Mouse (Mus musculus) bone marrow, adult 2 months (tissue): Measurements from ENCODE around the gene Dock1. TPM values are rescaled to one million over a fixed set of nuclear protein-coding genes. Genes with fewer than 3 reads are reported as not detected.

Experiments used
- H3K27ac ChIP-seq: fragments of 200-500 bp; 2 replicates; pipeline ENCODE4 v1.5.1; 2012; ENCODE audit warnings: low read depth, mild to moderate bottlenecking, control low read depth, inconsistent platforms, low read length; ENCODE audit not compliant: control insufficient read depth, poor library complexity, insufficient read depth
- H3K4me1 ChIP-seq: fragments of 200-500 bp; 2 replicates; pipeline ENCODE4 v1.6.1; 2011; ENCODE audit warnings: low read length; ENCODE audit not compliant: control insufficient read depth, insufficient read depth
- H3K4me3 ChIP-seq: fragments of 200-500 bp; replicated peaks from 2 replicates; pipeline ENCODE3; 2011; ENCODE audit warnings: mild to moderate bottlenecking, low read depth, low read length, control low read depth; ENCODE audit not compliant: control insufficient read depth
- CTCF ChIP-seq: fragments of 200-500 bp; IDR thresholded peaks from 2 replicates; pipeline ENCODE4 v1.5.1; 2011; ENCODE audit warnings: low read length, control low read depth; ENCODE audit not compliant: control insufficient read depth, insufficient read depth
- POLR2A ChIP-seq: fragments of 200-500 bp; IDR thresholded peaks from 2 replicates; pipeline ENCODE4 v1.6.1; 2011; ENCODE audit warnings: low read depth, mild to moderate bottlenecking, control low read depth, low read length, borderline replicate concordance; ENCODE audit not compliant: control insufficient read depth
- WGBS: fragments of 180-500 bp; shearing (Covaris S2); methylation state at CpG from one replicate; pipeline ENCODE4 v1.1.7; 2018; 5-methylcytosine and 5-hydroxymethylcytosine counted together
- polyA plus RNA-seq: library from polyadenylated mRNA; stranded (reverse); fragments of >200 nt; gene quantifications from 2 replicates; pipeline ENCODE4 v1.2.4, GENCODE M21; 2011; ENCODE audit warnings: low replicate concordance; ENCODE audit not compliant: missing spikeins, insufficient read depth, insufficient read length

Dock1 gene
- polyA plus RNA-seq, 1 experiment, result 9.2 TPM

DNA sequence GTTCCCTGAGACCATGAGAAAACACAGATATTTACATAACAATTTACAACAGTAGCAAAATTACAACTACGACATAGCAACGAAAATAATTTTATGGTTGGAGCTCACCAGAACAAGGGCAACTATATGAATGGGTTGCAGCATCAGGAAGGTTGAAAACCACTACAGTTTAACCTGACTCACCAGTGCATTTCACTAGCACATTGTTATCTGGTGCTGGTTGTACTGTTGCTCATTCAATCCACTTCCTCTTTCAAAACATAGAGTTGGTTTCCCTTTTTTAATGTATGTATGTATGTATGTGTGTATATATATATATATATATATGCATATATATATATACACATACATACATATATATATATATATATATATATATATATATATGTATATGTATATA lies 138.0 kb downstream of the Dock1 start:
- H3K27ac ChIP-seq, result no peak overlapping the region
- 29% methylated on average over 2 of the region's 2 CpGs for WGBS
- H3K4me3 ChIP-seq, result no peak overlapping the region
- H3K4me1 ChIP-seq, result no peaks in the 10 kb centered on the region
- TF ChIP-seq POLR2A (no peak), CTCF (no peak)

DNA sequence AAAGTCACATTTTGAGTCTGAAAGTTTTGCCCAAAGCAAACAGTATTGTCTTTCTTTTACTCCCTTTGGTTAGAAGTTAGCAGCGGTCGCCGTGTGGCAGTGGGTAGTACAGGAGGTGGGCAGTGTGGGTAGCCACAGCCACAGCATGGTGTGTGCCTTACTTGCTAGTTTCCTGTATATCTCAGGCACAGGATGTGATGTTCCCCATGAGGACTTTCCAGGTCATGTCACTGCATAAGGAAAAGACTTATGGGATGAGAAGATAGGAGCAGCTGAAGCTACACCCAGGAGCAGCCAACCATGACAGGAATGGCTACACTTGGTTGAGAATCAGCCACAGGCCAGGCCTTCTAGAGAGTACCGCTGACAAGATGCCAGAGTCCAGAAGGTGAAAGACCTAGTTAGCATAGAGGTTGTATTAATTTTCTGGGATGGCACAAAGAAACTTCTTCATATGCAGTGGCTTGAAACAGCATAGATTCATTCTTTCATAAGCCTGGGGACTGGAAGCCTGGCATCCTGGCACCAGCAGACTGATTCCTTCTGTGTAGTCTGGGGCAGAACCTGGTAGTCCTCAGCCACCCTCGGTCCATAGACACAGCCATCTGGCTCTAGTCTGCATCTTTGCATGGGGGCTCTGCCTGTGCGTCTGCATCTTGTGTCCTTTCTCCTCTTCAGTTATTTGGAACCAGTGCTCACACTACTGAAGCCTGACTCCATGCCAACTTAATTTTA lies 139.0 kb downstream of the Dock1 start:
- no peak overlapping the region for H3K4me3 ChIP-seq
- WGBS, result 66% methylated on average over 6 of the region's 6 CpGs
- H3K27ac ChIP-seq, result no peak overlapping the region
- no peaks in the 10 kb centered on the region for H3K4me1 ChIP-seq
- TF ChIP-seq POLR2A, result no peak
- TF ChIP-seq CTCF, result no peak

DNA sequence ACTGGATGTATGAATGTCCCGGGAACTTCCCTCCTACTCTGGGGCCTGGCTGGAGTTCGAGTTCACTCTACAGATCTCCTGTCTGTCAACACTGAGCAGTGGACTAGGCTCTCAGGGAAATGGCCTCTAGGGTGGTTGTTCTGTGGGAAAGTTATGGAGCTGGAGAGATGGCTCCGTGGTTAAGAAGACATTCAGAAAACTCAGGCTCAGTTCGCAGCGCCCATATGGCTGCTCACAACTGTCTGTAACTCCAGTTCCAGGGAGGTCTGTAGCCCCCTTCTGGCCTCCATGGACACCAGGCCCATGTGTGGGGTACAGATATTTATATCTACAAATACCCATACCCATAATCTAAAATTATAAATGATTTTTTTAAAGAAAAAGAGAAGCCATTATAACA lies 148.0 kb downstream of the Dock1 start:
- 83% methylated on average over 5 of the region's 5 CpGs for WGBS
- H3K4me1 ChIP-seq, result no peaks in the 10 kb centered on the region
- TF ChIP-seq POLR2A (no peak), CTCF (no peak)
- H3K27ac ChIP-seq, result no peak overlapping the region
- no peak overlapping the region for H3K4me3 ChIP-seq

DNA sequence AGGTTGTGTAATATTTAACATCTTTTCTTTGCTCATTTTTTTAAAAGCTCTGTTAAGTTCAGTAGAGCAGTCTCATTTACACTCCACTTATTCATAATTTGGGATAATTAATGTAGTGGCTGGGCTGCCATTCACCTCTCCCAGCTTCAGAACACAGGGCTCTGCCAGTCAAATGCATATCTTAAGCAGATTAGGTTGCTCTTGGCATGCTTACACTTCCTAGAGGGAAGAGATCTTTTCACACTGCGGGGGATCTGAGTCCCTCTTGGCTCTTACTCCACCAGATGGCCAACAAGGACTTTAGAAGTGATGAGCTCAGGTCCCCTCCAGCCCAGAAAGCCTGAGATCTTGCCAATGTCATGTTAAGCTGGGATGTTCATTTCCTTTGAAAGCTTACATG lies 150.8 kb downstream of the Dock1 start:
- no peak overlapping the region for H3K27ac ChIP-seq
- TF ChIP-seq POLR2A (no peak), CTCF (no peak)
- WGBS, result 77% methylated on average over 1 of the region's 1 CpGs
- no peaks in the 10 kb centered on the region for H3K4me1 ChIP-seq
- no peak overlapping the region for H3K4me3 ChIP-seq

DNA sequence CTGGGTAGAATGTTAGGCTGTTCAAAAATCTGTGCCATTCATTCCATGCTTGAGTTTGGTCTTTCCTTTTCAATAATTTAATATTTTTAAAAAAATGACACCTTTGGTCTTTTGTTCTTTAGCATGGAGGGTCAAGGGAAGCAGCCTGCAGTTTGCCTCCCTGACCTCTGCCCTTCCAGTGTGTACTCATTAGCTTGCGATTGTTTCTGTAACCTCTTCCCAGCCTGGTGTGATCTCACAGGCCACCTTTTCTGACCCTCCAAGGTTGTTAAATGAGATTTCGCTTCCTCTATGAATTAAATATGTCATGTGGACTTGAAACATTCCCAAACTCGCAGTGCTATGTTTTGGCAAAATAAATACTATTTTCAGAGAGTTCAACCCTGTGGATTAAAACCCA lies 151.6 kb downstream of the Dock1 start:
- TF ChIP-seq CTCF, result no peak
- no peak for TF ChIP-seq POLR2A
- Histone ChIP-seq H3K27ac (no peak overlapping the region), H3K4me3 (no peak overlapping the region), H3K4me1 (no peaks in the 10 kb centered on the region)
- WGBS, result 80% methylated on average over 3 of the region's 3 CpGs

DNA sequence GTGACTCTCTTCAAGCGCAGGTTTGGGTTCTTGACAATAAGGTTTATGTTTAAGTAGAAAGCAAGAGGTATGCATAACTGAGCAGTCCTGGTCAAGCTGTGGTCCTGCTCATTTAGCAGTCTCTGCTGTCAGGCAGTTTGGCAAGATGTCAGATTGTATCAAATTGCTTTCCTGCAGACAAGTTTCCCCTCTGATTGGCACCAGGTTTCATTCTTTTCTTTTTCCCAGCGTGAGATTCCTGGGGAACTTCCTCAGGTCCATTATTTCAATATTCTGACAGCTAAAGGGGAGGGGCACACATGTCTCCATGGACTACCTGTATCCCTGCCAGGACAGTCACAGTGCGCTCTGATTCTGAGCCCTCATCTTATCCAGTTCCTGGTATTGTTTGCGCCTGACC lies 153.4 kb downstream of the Dock1 start:
- WGBS, result 82% methylated on average over 4 of the region's 4 CpGs

DNA sequence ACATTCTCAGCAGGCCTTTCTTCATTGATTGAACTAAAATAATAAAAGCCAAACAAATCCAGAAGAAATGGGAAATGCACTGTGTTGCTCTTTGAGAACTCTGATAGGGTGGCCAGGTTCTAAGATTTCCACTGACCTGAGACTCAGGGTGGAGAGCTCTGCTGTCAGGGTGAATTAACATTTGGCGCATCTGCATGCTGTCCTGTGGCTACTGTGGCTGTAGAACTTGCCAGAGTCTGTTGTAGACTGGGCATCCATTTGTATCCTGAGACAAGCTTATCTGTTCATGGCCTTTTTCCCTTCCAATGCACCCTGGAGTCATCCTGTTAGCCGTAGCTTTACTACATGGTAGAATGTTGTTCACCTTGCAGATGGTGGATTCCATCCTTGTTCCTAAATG lies 169.6 kb downstream of the Dock1 start:
- H3K4me3 ChIP-seq, result no peak overlapping the region
- TF ChIP-seq CTCF, result no peak
- no peak for TF ChIP-seq POLR2A
- no peak overlapping the region for H3K27ac ChIP-seq
- no peaks in the 10 kb centered on the region for H3K4me1 ChIP-seq
- WGBS, result 87% methylated on average over 2 of the region's 2 CpGs

More for the DNA sequence above, 153.4 kb downstream of the Dock1 start:
- Histone ChIP-seq H3K4me3 (no peak overlapping the region), H3K27ac (no peak overlapping the region), H3K4me1 (no peaks in the 10 kb centered on the region)
- TF ChIP-seq POLR2A, result no peak
- no peak for TF ChIP-seq CTCF

DNA sequence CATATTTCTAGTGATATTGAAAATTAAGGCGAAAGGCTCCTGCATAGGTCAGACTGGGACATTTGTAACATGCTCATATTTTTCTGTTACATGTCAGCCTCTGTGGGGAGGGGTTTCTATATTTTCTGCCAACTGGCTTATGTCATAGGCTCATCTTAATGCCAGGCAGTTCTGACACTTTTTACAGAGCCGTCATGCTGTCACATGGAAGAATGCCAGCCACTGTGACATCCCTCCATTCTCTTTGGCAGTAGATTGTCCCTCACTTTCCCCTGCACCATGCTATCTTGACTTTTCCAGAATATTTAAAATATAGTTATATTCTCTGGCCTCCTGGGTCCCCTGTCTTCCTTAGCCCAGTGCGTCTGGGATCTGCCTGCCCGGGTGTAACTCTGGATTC lies 172.3 kb downstream of the Dock1 start:
- Histone ChIP-seq H3K4me3 (no peak overlapping the region), H3K27ac (no peak overlapping the region), H3K4me1 (no peaks in the 10 kb centered on the region)
- TF ChIP-seq POLR2A (no peak), CTCF (no peak)
- 82% methylated on average over 4 of the region's 4 CpGs for WGBS

DNA sequence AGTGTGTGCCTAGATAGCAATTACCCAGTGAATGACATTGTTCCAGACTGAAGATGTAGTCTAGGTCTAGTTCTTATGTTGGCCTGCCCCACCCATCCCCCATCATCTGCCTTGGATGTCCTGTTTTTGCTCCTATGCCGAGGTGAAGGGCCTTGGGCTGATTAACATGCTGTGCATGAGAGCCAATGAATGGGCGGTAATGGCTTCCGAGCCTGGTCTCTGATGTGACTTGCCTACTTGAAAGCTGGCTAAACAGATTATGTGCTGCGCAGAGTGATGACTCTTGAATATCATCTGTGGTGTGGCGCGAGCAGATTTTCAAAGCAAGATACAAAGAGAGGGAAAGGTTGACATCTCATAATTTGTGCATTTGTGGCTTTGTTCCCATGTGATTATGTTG lies 191.5 kb downstream of the Dock1 start:
- no peak overlapping the region for H3K27ac ChIP-seq
- no peaks in the 10 kb centered on the region for H3K4me1 ChIP-seq
- no peak overlapping the region for H3K4me3 ChIP-seq
- 88% methylated on average over 6 of the region's 6 CpGs for WGBS
- TF ChIP-seq POLR2A, result no peak
- TF ChIP-seq CTCF, result no peak
